Mouse (Mus musculus) brain, embryonic 14.5 days (tissue): ENCODE measurements around the gene Tmem30a.

Experiments
- CTCF ChIP-seq: fragments of 200-500 bp; IDR thresholded peaks from 2 replicates; pipeline ENCODE4 v1.5.1; 2012; ENCODE audit warnings: inconsistent platforms, mild to moderate bottlenecking, moderate library complexity, borderline replicate concordance; ENCODE audit not compliant: insufficient read depth, insufficient read length; ENCODE audit errors: extremely low read depth
- POLR2A ChIP-seq: fragments of 200-500 bp; IDR thresholded peaks from 2 replicates; pipeline ENCODE4 v1.6.1; 2012; ENCODE audit warnings: mild to moderate bottlenecking, inconsistent platforms, borderline replicate concordance; ENCODE audit not compliant: poor library complexity, insufficient read depth, insufficient read length, severe bottlenecking; ENCODE audit errors: extremely low read depth

GRCm38 (mm10) chr9:79816464-79816863 lies 23.2 kb upstream of the Tmem30a start:
- no peak for TF ChIP-seq CTCF
- TF ChIP-seq POLR2A: no peak
